Mouse (Mus musculus) intestine, embryonic 14.5 days (tissue): ENCODE results near the gene Ccdc12. TPM values are rescaled to one million over a fixed set of nuclear protein-coding genes. Genes with fewer than 3 reads are reported as not detected.

ENCODE experiments used
- ATAC-seq: fragments of 200-750 bp; cut with Nextera tagmentation; replicated peaks from 2 replicates; pipeline ENCODE4 v1.8.0; 2017; ENCODE audit warnings: low read depth, moderate number of reproducible peaks, moderate TSS enrichment, moderate library complexity; ENCODE audit not compliant: low FRiP score, low TSS enrichment
- DNase-seq: peaks from one replicate; pipeline ENCODE4 v3.0.0-alpha.2; 2018; ENCODE audit warnings: low spot score
- H3K27ac ChIP-seq: fragments of 300-500 bp; sonication (generic); 2 replicates; pipeline ENCODE4 v1.5.1; 2014; ENCODE audit warnings: low read depth, mild to moderate bottlenecking, control low read depth
- H3K27me3 ChIP-seq: fragments of 300-500 bp; sonication (generic); replicated peaks from 2 replicates; pipeline ENCODE4 v1.6.1; 2014; ENCODE audit warnings: low read length, control low read depth; ENCODE audit not compliant: control insufficient read depth, insufficient read depth
- H3K36me3 ChIP-seq: fragments of 300-500 bp; sonication (generic); 2 replicates; pipeline ENCODE4 v1.6.1; 2014; ENCODE audit warnings: low read length, control low read depth; ENCODE audit not compliant: control insufficient read depth, insufficient read depth
- H3K4me1 ChIP-seq: fragments of 300-500 bp; sonication (generic); replicated peaks from 2 replicates; pipeline ENCODE4 v1.6.1; 2014; ENCODE audit warnings: low read length, control low read depth, mixed read lengths; ENCODE audit not compliant: control insufficient read depth, insufficient read depth
- H3K4me2 ChIP-seq: fragments of 300-500 bp; sonication (generic); 2 replicates; pipeline ENCODE4 v1.6.1; 2014; ENCODE audit warnings: low read length
- H3K4me3 ChIP-seq: fragments of 300-500 bp; sonication (generic); 2 replicates; pipeline ENCODE4 v1.5.1; 2014; ENCODE audit warnings: low read depth, low read length, control low read depth, mixed read lengths
- H3K9ac ChIP-seq: fragments of 300-500 bp; sonication (generic); 2 replicates; pipeline ENCODE4 v1.6.1; 2014; ENCODE audit warnings: mild to moderate bottlenecking, low read length
- H3K9me3 ChIP-seq: fragments of 300-500 bp; sonication (generic); 2 replicates; pipeline ENCODE4 v1.6.1; 2016; ENCODE audit warnings: low read length, control low read depth; ENCODE audit not compliant: control insufficient read depth
- WGBS: fragments of 180-500 bp; shearing (Covaris S2); extraction: QIAGEN DNeasy Blood & Tissue Kit; methylation state at CpG from one replicate; pipeline ENCODE4 v1.1.7; 2014; 5-methylcytosine and 5-hydroxymethylcytosine counted together
- polyA plus RNA-seq: library from polyadenylated mRNA; unstranded; fragments of >200 nt; fragmentation: Nextera tagmentation; extraction: Ambion mirVana; gene quantifications from 2 replicates; pipeline ENCODE4 v1.2.1, GENCODE M21; 2014

The Ccdc12 gene
- polyA plus RNA-seq, 1 experiment from 2014 or later = 177 TPM

DNA sequence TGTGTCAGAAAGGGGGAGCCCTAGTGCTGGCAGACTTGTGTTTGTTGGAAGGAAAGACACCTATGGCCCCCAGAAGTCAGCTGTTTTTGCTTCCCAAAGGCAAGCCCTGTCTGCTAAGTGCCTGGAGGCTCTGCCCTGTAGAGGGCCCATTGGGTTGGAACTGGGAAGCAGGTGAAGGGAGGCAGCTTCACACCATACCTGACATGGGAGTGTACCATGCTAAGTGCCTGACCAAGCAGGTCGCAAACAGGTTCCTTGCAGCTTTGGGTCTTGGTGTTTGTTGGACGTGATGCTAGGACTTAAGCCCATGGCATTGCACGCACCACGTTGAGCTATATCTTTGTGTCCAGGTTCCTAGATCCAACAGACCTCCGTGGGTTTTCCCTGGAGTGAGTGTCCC lies 40.1 kb downstream of the Ccdc12 start:
- Histone ChIP-seq H3K4me3 (no peak overlapping the region), H3K36me3 (peaks cover 3% of the 10 kb centered on the region; the same call in 1 of the 2 replicates), H3K4me1 (no peaks in the 10 kb centered on the region), H3K27ac (no peak overlapping the region), H3K27me3 (no peaks in the 10 kb centered on the region), H3K9ac (no peak overlapping the region), H3K4me2 (no peak overlapping the region), H3K9me3 (no peaks in the 10 kb centered on the region)
- DNase-seq (no peak), ATAC-seq (no peak)
- 97% methylated on average over 5 of the region's 5 CpGs for WGBS

DNA sequence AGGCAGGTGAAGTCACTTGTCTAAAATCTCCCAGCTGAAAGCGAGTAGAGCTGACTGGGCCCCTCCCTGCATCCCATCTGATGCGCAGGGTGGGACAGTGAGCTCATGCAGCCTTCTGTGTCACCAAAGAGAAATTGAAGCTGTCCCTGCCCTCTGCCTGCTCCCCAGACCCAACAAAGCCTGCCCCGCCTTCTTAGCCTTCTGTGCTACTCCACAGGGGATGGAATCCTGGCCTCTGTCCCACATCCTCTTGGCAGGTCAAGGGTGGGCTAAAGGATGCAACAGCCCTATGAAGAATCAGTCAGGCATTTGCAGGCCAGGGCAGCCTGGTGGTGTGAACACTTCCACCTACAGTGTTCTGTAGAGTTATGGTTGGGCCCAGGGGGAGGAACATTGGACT lies 41.2 kb downstream of the Ccdc12 start:
- ATAC-seq = no peak
- Histone ChIP-seq H3K27me3 (no peaks in the 10 kb centered on the region), H3K4me1 (no peaks in the 10 kb centered on the region), H3K9ac (no peak overlapping the region), H3K4me3 (no peak overlapping the region), H3K9me3 (no peaks in the 10 kb centered on the region), H3K27ac (no peak overlapping the region), H3K4me2 (no peak overlapping the region), H3K36me3 (peaks cover 9% of the 10 kb centered on the region; the same call in 1 of the 2 replicates)
- DNase-seq = no peak
- 87% methylated on average over 3 of the region's 3 CpGs for WGBS

DNA sequence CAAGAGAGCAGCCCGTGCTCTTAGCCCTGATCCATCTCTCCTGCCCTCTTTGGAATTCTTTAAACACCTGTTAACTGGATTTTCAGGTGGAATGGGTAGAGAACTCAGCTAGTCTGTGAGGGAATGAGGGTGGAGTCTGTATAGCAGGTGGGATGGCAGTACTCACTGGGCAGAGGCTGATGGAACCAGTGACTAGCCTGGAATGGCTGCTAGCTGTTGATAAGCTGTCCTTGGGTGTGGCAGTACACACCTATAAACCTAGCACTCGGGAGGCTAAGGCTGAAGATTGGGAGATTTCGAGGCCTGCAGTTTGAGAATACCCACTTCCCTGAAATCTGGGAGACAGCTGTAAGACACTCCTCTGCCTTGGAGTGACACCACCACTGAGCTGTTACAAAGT lies 43.3 kb downstream of the Ccdc12 start:
- Histone ChIP-seq H3K4me2 (no peak overlapping the region), H3K4me3 (no peak overlapping the region), H3K27ac (no peak overlapping the region), H3K36me3 (peaks cover 10% of the 10 kb centered on the region; the same call in 1 of the 2 replicates), H3K27me3 (no peaks in the 10 kb centered on the region), H3K9ac (no peak overlapping the region), H3K4me1 (no peaks in the 10 kb centered on the region), H3K9me3 (no peaks in the 10 kb centered on the region)
- ATAC-seq = no peak; the same call in 1 of the 2 replicates
- 80% methylated on average over 3 of the region's 3 CpGs for WGBS
- no peak for DNase-seq

DNA sequence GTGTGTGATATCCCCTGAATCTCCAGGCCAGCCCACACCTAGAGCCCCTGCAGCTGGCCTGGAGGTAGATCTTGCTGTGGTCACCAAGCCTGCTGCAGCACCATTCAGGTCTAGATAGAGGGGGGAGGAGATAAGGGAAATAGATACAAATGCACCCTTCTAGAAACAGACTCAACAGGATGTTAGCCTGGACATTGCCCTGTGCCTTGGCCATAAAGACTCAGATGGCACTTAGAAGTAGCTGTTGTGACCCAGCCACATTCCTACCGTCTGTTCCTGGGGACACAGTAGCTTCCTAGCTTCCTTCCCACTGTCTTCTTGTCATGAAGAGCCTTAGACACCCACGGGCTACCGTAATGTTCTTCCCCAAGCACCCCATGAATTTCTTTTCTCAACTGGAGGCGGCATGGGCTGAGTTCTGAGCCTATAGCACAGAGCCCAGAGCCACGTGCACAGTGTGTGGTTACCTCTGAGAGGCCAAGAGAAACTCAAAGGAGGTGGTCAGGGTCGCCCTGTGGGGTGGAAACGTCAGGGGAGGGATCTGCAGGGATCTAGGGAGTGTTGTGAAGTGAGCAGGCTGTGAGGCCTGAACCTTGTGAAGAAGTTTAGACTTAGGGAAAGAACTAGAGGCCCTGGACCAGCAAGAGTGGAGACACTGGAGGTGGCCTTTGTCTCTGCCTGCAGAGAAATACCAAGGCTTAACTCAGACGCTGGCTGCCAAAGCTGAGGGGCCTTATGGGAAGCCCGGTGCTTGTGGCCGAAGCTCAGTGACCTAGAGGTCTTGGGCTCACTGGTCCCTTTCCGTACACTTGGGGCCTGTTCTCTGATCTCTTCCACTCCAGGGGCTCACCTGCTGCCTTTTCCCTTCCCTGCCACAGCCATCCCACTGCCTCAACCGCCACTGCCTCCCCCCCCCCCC lies 45.1 kb downstream of the Ccdc12 start:
- Histone ChIP-seq H3K27me3 (no peaks in the 10 kb centered on the region), H3K4me1 (no peaks in the 10 kb centered on the region), H3K36me3 (peaks cover 12% of the 10 kb centered on the region; the same call in 1 of the 2 replicates), H3K9me3 (no peaks in the 10 kb centered on the region), H3K27ac (no peak overlapping the region), H3K4me2 (no peak overlapping the region), H3K9ac (no peak overlapping the region), H3K4me3 (no peak overlapping the region)
- DNase-seq = no peak
- 80% methylated on average over 11 of the region's 12 CpGs for WGBS
- no peak for ATAC-seq

DNA sequence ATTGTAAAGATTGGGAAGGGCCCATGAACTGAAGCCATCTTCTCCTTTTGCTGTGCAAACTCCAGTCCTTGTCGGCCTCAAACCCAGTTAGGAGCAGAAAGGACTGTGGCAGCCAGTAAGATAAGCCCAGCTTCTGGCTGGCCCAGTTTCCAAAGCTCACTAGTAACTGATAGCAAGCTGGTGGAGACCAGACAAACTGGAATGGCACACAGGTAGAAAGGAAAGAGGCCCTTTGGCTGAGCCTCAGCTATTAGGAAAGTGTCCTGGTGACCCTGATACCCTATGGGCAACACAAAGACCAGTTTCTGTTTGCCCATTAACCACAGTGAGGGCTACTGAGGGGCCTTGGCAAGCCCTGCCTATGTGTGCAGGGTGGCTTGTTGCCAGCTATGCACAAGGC lies 46.5 kb downstream of the Ccdc12 start:
- H3K4me2 ChIP-seq = no peak overlapping the region
- ATAC-seq (no peak), DNase-seq (no peak)
- no peaks in the 10 kb centered on the region for H3K27me3 ChIP-seq
- no peak overlapping the region for H3K4me3 ChIP-seq
- WGBS = 83% methylated on average over 1 of the region's 1 CpGs
- H3K36me3 ChIP-seq = peaks cover 12% of the 10 kb centered on the region; the same call in 1 of the 2 replicates
- H3K9ac ChIP-seq = no peak overlapping the region
- H3K9me3 ChIP-seq = no peaks in the 10 kb centered on the region
- H3K4me1 ChIP-seq = no peaks in the 10 kb centered on the region
- no peak overlapping the region for H3K27ac ChIP-seq

DNA sequence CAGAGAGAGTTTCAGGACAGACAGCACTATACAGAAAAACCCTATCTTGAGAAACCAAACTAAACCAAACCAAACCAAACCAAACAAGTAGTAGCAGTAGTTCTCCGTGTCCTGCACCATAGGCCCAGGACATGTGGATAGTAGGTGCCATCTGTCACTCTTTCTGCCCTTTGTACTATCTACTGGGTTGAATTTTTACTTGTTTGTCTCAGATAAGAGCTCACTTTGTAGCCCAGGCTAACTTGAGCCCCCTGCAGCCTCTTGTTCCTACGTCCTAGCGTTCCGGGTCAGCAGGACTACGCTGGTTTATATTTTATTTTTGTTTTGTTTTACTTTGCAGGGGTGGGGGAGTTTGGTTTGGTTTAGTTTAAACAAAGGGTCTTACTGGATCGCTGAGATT lies 47.6 kb downstream of the Ccdc12 start:
- no peak for ATAC-seq
- Histone ChIP-seq H3K9me3 (no peaks in the 10 kb centered on the region), H3K36me3 (peaks cover 12% of the 10 kb centered on the region), H3K27me3 (no peaks in the 10 kb centered on the region), H3K4me3 (no peak overlapping the region), H3K9ac (no peak overlapping the region), H3K27ac (no peak overlapping the region), H3K4me2 (no peak overlapping the region), H3K4me1 (no peaks in the 10 kb centered on the region)
- WGBS = 65% methylated on average over 6 of the region's 6 CpGs
- no peak for DNase-seq

DNA sequence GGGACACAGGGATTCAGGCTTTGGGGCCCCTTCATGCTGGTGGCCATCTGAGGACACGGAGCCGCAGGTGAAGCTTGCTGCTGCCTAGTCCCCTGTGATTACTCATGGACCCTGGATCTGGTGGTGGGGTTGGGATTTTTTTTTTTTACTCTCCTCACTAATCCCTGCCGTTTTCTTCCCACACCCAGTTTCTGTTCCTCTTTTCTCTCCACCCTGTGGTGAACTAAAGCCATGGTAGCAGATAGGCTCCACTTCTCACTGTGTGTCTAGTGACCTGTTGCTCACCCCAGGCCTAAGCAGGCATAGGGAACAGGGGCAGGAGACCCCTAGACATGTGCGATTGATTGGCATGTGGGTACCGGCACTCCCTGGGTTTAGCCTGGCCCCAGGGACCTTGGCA lies 50.5 kb downstream of the Ccdc12 start:
- peaks cover 13% of the 10 kb centered on the region for H3K36me3 ChIP-seq
- H3K27me3 ChIP-seq = no peaks in the 10 kb centered on the region
- no peaks in the 10 kb centered on the region for H3K9me3 ChIP-seq
- no peak overlapping the region for H3K27ac ChIP-seq
- WGBS = 73% methylated on average over 5 of the region's 5 CpGs
- H3K4me1 ChIP-seq = peaks cover 5% of the 10 kb centered on the region
- no peak overlapping the region for H3K4me3 ChIP-seq
- no peak overlapping the region for H3K9ac ChIP-seq
- H3K4me2 ChIP-seq = no peak overlapping the region
- ATAC-seq (no peak), DNase-seq (no peak)

DNA sequence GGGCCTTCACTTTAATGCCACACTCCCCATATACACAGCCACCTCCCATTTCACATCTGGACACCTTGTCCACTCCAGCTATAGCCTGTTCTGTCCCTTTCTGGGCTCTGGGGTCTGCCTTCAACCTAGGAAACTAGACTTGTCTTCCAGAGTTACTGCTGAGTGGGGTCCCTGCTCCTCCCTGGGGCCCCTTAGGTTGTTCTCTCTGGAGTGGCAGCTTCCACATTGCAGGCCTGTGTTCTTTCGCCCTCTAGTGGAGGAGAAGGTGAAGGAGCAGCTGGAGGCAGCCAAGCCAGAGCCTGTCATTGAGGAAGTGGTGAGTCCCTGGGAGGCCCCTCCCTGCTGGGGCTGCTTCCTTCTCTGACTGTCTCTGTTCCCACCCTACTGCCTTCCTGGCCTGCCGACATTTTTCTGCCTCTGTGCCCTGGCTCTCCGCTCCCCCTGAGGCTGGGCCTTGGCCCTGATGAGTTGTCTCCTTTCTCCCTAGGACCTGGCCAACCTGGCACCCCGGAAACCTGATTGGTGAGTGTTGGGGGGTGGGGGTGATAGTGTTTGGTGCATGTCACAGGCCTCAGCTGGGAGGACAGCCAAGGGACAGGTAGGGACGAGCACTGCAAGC lies 53.4 kb downstream of the Ccdc12 start:
- H3K4me2 ChIP-seq = peak overlapping the region; percentile 45
- H3K36me3 ChIP-seq = peaks cover 13% of the 10 kb centered on the region
- H3K9me3 ChIP-seq = no peaks in the 10 kb centered on the region
- DNase-seq = peak; percentile 85
- H3K4me1 ChIP-seq = peaks cover 5% of the 10 kb centered on the region
- no peaks in the 10 kb centered on the region for H3K27me3 ChIP-seq
- peak; percentile 81 for ATAC-seq
- H3K9ac ChIP-seq = peak overlapping the region; percentile 2; the same call in 1 of the 2 replicates
- H3K4me3 ChIP-seq = peak overlapping the region; percentile 11
- WGBS = 33% methylated on average over 5 of the region's 5 CpGs
- no peak overlapping the region for H3K27ac ChIP-seq
